Mouse (Mus musculus): ENCODE data around the gene Gm11492. TPM values are rescaled to one million over a fixed set of nuclear protein-coding genes. Genes with fewer than 3 reads are reported as not detected.

Gm11492 gene
- total RNA-seq, 2 experiments from 2014 or later = not detected

- no peak for ATAC-seq (replicated peaks; ENCODE audit: low FRiP score, low TSS enrichment, poor library complexity, severe bottlenecking)
Measured at GRCm38 (mm10) chr11:87595976-87596375, 29.5 kb downstream of the Gm11492 start.

- no peak for ATAC-seq (replicated peaks; ENCODE audit: low FRiP score, low TSS enrichment, poor library complexity, severe bottlenecking)
Measured at GRCm38 (mm10) chr11:87596492-87596891, 30.0 kb downstream of the Gm11492 start.

DNA sequence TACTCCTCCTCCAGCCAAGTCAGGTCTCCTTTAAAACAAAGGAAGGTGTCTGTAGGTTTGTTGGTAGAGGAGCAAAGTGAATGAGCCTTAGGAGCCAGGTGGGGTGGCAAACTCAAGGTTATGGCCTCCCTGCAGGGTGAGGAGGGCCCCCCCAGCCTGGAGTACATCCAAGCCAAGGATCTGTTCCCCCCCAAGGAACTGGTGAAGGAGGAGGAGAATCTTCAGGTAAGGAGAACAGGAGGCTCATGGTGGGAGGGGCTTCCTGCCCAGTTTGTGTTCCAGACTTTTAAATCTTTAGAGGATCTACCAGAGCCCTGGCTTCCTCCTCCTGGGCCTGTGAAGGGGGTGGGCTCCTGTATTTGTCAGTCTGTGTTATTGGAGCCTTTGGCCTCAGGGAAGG lies 30.6 kb downstream of the Gm11492 start:
- ATAC-seq (replicated peaks; ENCODE audit: low FRiP score, low TSS enrichment, poor library complexity, severe bottlenecking) = no peak

GRCm38 (mm10) chr11:87599395-87600089 lies 33.1 kb downstream of the Gm11492 start:
- ATAC-seq (replicated peaks; ENCODE audit: low FRiP score, low TSS enrichment, poor library complexity, severe bottlenecking) = no peak

- ATAC-seq (replicated peaks; ENCODE audit: low FRiP score, low TSS enrichment, poor library complexity, severe bottlenecking) = no peak
Measured at GRCm38 (mm10) chr11:87600322-87600853, 33.9 kb downstream of the Gm11492 start.

DNA sequence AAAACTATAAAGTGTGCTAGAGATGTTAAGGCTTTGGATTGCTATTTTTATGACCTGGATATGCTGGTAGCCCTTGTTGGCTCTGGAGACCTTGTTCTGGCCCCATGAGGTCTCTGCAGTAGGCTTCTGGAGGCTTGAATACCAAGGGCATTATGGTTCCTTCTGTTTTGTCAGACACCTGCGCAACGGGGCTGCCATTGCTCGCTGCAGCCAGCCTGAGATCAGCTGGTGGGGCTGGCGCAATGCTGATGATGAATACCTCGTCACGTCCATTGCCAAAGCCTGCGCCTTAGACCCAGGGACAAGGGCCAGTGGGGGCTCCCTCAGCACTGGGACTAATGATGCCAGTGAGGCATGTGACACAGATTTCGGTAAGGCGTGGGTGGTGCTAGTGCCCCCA lies 35.8 kb downstream of the Gm11492 start:
- ATAC-seq (replicated peaks; ENCODE audit: low FRiP score, low TSS enrichment, poor library complexity, severe bottlenecking) = no peak

DNA sequence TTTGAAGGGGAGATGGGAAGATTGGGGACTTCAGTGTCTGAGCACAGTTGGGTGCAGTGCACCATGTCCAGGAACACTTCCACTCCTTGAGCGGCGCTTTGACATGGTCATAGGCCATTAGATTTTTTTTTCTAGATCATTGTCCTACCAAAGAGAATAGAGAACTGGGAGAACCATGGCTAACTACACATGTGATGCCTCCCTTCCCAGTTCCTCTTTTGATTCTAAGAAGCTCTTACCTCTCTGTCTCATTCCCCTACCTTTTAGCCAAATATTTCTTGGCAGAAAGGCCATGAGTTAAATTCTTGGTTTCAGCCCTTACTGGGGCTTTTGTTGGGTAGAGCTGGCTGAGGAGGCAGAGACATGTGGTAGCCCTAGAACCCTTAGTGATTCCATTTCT lies 37.1 kb downstream of the Gm11492 start:
- no peak for ATAC-seq (replicated peaks; ENCODE audit: low FRiP score, low TSS enrichment, poor library complexity, severe bottlenecking)

- ATAC-seq (replicated peaks; ENCODE audit: low FRiP score, low TSS enrichment, poor library complexity, severe bottlenecking) = no peak
Measured at GRCm38 (mm10) chr11:87609264-87609663, 42.8 kb downstream of the Gm11492 start.

GRCm38 (mm10) chr11:87611547-87611946 lies 45.1 kb downstream of the Gm11492 start:
- no peak for ATAC-seq (replicated peaks; ENCODE audit: low FRiP score, low TSS enrichment, poor library complexity, severe bottlenecking)

DNA sequence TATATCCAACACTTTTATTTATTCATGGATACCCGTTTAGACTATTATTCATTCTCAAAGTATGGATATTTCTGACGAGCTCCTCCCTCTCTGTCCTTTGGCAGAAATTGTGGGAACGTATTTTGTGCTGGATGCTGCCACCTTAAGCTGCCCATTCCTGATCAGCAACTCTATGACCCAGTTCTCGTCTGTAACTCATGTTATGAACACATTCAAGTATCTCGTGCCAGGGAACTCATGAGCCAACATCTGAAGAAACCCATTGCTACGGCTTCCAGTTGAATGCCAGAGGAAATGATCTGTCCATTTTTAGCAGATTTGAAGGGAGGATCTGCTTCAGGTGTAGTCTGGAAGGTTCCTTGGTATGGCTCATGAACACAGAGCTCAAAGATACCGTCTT lies 47.5 kb downstream of the Gm11492 start:
- ATAC-seq (replicated peaks; ENCODE audit: low FRiP score, low TSS enrichment, poor library complexity, severe bottlenecking) = no peak

DNA sequence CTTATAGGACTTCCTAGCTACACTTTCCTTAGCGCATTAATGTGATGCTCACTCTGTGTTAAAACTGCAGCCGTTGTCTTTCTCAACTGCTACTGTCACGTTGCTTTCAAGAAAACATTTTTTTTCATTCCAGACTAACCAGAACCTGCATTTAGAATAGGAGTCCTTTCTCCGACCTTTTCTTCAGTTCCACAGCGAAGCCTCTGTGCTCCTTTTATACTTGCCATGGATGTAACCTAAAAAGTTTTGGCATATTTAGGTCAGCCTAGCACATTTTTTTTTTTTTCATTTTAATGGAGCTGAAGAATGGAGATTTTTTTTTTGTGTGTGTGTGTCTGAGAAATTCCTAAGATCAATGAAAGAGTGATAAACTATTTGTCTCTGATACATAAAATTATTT lies 49.1 kb downstream of the Gm11492 start:
- ATAC-seq (replicated peaks; ENCODE audit: low FRiP score, low TSS enrichment, poor library complexity, severe bottlenecking) = no peak

- no peak for ATAC-seq (replicated peaks; ENCODE audit: low FRiP score, low TSS enrichment, poor library complexity, severe bottlenecking)
Measured at GRCm38 (mm10) chr11:87615952-87616351, 49.5 kb downstream of the Gm11492 start.

DNA sequence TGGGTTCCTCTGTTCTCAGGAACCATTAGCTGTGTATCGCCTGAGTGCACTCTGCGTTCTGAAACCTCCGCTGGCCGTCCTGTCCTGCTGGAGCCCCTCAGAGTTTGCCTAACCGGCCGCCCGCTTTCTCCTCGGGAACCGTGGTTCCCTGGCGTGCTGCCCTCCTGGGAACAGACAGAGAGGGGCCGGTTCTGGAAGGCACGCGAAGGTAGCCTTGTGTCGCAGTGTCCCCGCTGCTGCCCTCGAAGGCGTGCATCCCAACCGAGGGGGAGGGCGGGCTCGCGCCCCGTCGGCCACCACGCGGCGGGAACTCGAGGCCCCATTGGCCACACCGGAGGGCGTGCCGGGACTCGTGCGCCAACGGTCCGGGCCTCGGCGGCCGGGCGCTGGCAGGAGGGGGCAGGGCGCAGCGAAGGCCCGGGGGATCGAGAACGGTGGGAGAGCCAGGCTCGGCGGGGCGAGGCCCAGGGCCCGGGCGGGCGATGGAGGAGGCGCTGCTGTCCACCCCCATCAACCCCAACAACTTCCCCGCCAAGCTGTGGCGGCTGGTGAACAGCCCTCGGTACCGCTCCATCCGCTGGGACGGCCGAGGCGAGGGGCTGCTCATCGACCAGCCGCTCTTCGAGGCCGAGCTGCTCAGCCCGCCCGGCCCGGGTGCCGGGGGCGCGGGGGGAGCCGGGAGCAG lies 50.5 kb downstream of the Gm11492 start, which contains the start of gene Hsf5:
Gene Hsf5, plus strand, starts transcription at position 375 of the 685 bp plus-strand sequence.
- ATAC-seq (replicated peaks; ENCODE audit: low FRiP score, low TSS enrichment, poor library complexity, severe bottlenecking) = no peak

DNA sequence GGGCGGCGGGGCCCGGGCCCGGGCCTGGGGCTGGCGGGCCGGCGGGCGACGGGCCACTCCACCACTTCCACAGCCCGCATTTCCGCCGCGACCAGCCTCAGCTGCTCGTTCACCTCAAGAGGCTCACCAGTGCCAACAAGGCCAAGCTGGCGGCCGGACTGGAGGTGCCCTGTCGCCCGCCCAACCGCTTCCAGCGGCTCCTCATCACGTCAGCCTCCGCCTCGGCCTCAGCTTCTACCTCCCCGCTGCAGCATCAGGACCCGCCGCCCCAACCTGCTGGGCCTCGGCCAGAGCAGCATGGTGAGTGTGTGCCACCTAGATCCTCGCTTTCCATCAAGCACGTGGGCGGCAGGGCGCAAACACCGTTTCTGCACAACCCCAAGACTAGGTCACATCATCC lies 51.2 kb downstream of the Gm11492 start:
- no peak for ATAC-seq (replicated peaks; ENCODE audit: low FRiP score, low TSS enrichment, poor library complexity, severe bottlenecking)

Other genes with a start within 250 kb of the Gm11492 start
- 0.96 and 1.4 TPM in 2 replicates for gene Ppm1e, start 207.6 kb upstream of the Gm11492 start, total RNA-seq (2014; fragmentation: Nextera tagmentation)
- gene Ppm1e, start 207.6 kb upstream of the Gm11492 start, total RNA-seq (2017) = 2.8 and 6.4 TPM in 2 replicates
- gene Rad51c, start 161.7 kb upstream of the Gm11492 start, total RNA-seq (2014; fragmentation: Nextera tagmentation) = 1.3 and 1.9 TPM in 2 replicates
- gene Rad51c, start 161.7 kb upstream of the Gm11492 start, total RNA-seq (2017) = 0.72 and 12.6 TPM in 2 replicates
- 0.45 TPM in 1 of 2 replicates, not detected in the other for gene Tex14, start 161.6 kb upstream of the Gm11492 start, total RNA-seq (2014; fragmentation: Nextera tagmentation)
- not detected in 2 replicates for gene Tex14, start 161.6 kb upstream of the Gm11492 start, total RNA-seq (2017)
- gene Sept4, start 2.2 kb downstream of the Gm11492 start, total RNA-seq (2014; fragmentation: Nextera tagmentation) = 24.5 and 34.8 TPM in 2 replicates
- 15.0 and 21.6 TPM in 2 replicates for gene Sept4, start 2.2 kb downstream of the Gm11492 start, total RNA-seq (2017)
- 18.7 and 31.1 TPM in 2 replicates for gene Mtmr4, start 25.5 kb downstream of the Gm11492 start, total RNA-seq (2014; fragmentation: Nextera tagmentation)
- gene Mtmr4, start 25.5 kb downstream of the Gm11492 start, total RNA-seq (2017) = 19.9 and 21.8 TPM in 2 replicates
- gene Hsf5, start 50.5 kb downstream of the Gm11492 start, total RNA-seq (2014; fragmentation: Nextera tagmentation) = not detected in 2 replicates
- gene Hsf5, start 50.5 kb downstream of the Gm11492 start, total RNA-seq (2017) = 0.19 TPM in 1 of 2 replicates, not detected in the other
- 4.2 and 7.0 TPM in 2 replicates for gene Rnf43, start 96.1 kb downstream of the Gm11492 start, total RNA-seq (2014; fragmentation: Nextera tagmentation)
- 1.4 and 3.1 TPM in 2 replicates for gene Rnf43, start 96.1 kb downstream of the Gm11492 start, total RNA-seq (2017)
- 146 and 192 TPM in 2 replicates for gene Supt4a, start 170.9 kb downstream of the Gm11492 start, total RNA-seq (2014; fragmentation: Nextera tagmentation)
- gene Supt4a, start 170.9 kb downstream of the Gm11492 start, total RNA-seq (2017) = 55.2 and 75.2 TPM in 2 replicates
- gene Tspoap1, start 193.9 kb downstream of the Gm11492 start, total RNA-seq (2014; fragmentation: Nextera tagmentation) = 5.5 and 20.3 TPM in 2 replicates
- gene Tspoap1, start 193.9 kb downstream of the Gm11492 start, total RNA-seq (2017) = 3.5 and 5.4 TPM in 2 replicates
- gene Mpo, start 226.9 kb downstream of the Gm11492 start, total RNA-seq (2014; fragmentation: Nextera tagmentation) = 7.9 TPM in 1 of 2 replicates, not detected in the other
- gene Mpo, start 226.9 kb downstream of the Gm11492 start, total RNA-seq (2017) = 7.6 and 31.9 TPM in 2 replicates